Mouse (Mus musculus): ENCODE data around the gene C2cd2.

- TF ChIP-seq CTCF (IDR thresholded peaks at IDR 0.05; ENCODE audit: low read depth, low read length) = no peak
- TF ChIP-seq TAL1 (conservative IDR thresholded peaks at IDR 0.05; ENCODE audit: low read depth, low read length) = no peak
- no peak for TF ChIP-seq GATA1 (IDR thresholded peaks at IDR 0.05; ENCODE audit: borderline replicate concordance, low read length)
- no peak for TF ChIP-seq POLR2AphosphoS5 (IDR thresholded peaks at IDR 0.05; ENCODE audit: insufficient replicate concordance, low read depth, low read length)
Measured at GRCm38 (mm10) chr16:97897346-97898024, 64.9 kb downstream of the C2cd2 start.
